Mouse (Mus musculus) bone marrow macrophage, adult 2 months (primary cell): ENCODE data around the gene Clps.

ENCODE experiments used
- CTCF ChIP-seq: IDR thresholded peaks from 2 replicates; pipeline ENCODE4 v1.5.1; 2012; ENCODE audit warnings: low read depth, mild to moderate bottlenecking, low read length, moderate library complexity
- POLR2A ChIP-seq: IDR thresholded peaks from 2 replicates; pipeline ENCODE4 v1.6.1; 2012; ENCODE audit warnings: mild to moderate bottlenecking, low read depth, low read length, borderline replicate concordance

GRCm38 (mm10) chr17:28531946-28532345 is 28.6 kb downstream of the Clps start:
- TF ChIP-seq CTCF (no peak), POLR2A (no peak)
